Mouse (Mus musculus) lung, postnatal 0 days (tissue): Measurements from ENCODE around the gene Eci2. TPM values are rescaled to one million over a fixed set of nuclear protein-coding genes. Genes with fewer than 3 reads are reported as not detected.
A peak's percentile ranks its signal among the peaks of the same experiment; 100 is the strongest.

Experiments
- ATAC-seq: fragments of 200-750 bp; cut with Nextera tagmentation; 2 replicates; pipeline ENCODE4 v1.8.0; 2017; ENCODE audit warnings: moderate library complexity
- DNase-seq: peaks from one replicate; pipeline ENCODE4 v3.0.0-alpha.2; 2016; ENCODE audit warnings: low spot score
- H3K27ac ChIP-seq: fragments of 300-500 bp; sonication (generic); 2 replicates; pipeline ENCODE4 v1.5.1; 2014; ENCODE audit warnings: antibody characterized with exemption, mild to moderate bottlenecking, low read length, mixed read lengths
- H3K27me3 ChIP-seq: fragments of 300-500 bp; sonication (generic); replicated peaks from 2 replicates; pipeline ENCODE4 v1.6.1; 2014; ENCODE audit warnings: low read length, mixed read lengths; ENCODE audit not compliant: insufficient read depth
- H3K36me3 ChIP-seq: fragments of 300-500 bp; sonication (generic); 2 replicates; pipeline ENCODE4 v1.6.1; 2014; ENCODE audit warnings: low read length, mixed read lengths; ENCODE audit not compliant: insufficient read depth
- H3K4me1 ChIP-seq: fragments of 300-500 bp; sonication (generic); 2 replicates; pipeline ENCODE4 v1.6.1; 2014; ENCODE audit warnings: antibody characterized with exemption, low read depth, low read length, mixed read lengths; ENCODE audit not compliant: insufficient read depth
- H3K4me2 ChIP-seq: fragments of 300-500 bp; sonication (generic); replicated peaks from 2 replicates; pipeline ENCODE4 v1.6.1; 2014; ENCODE audit warnings: low read depth, mild to moderate bottlenecking, low read length, moderate library complexity, mixed read lengths
- H3K4me3 ChIP-seq: fragments of 300-500 bp; sonication (generic); 2 replicates; pipeline ENCODE4 v1.5.1; 2014; ENCODE audit warnings: low read depth, low read length
- H3K9ac ChIP-seq: fragments of 300-500 bp; sonication (generic); replicated peaks from 2 replicates; pipeline ENCODE4 v1.6.1; 2014; ENCODE audit warnings: low read depth, mild to moderate bottlenecking
- H3K9me3 ChIP-seq: fragments of 300-500 bp; sonication (generic); 2 replicates; pipeline ENCODE4 v1.6.1; 2016; ENCODE audit warnings: low read length, mixed read lengths
- CTCF ChIP-seq: IDR thresholded peaks from 2 replicates; pipeline ENCODE4 v1.5.1; 2016; ENCODE audit warnings: antibody characterized with exemption, mild to moderate bottlenecking
- EP300 ChIP-seq: IDR thresholded peaks from 2 replicates; pipeline ENCODE4 v1.6.1; 2016; ENCODE audit warnings: antibody characterized with exemption, mild to moderate bottlenecking, control low read depth
- WGBS: fragments of 180-500 bp; shearing (Covaris S2); extraction: QIAGEN DNeasy Blood & Tissue Kit; methylation state at CpG from one replicate; pipeline ENCODE4 v1.1.7; 2014; 5-methylcytosine and 5-hydroxymethylcytosine counted together
- polyA plus RNA-seq: library from polyadenylated mRNA; unstranded; fragments of >200 nt; fragmentation: Nextera tagmentation; extraction: Ambion mirVana; gene quantifications from 2 replicates; pipeline ENCODE4 v1.2.1, GENCODE M21; 2015

Eci2 gene
- polyA plus RNA-seq, 1 experiment from 2014 or later: 150 TPM

GRCm38 (mm10) chr13:35058145-35058544, 31.2 kb upstream of the Eci2 start:
- no peak; the same call in 1 of the 2 replicates for ATAC-seq
- Histone ChIP-seq H3K36me3 (no peaks in the 10 kb centered on the region), H3K4me3 (no peak overlapping the region)

GRCm38 (mm10) chr13:35036486-35036885, 9.6 kb upstream of the Eci2 start:
- Histone ChIP-seq H3K27me3 (no peaks in the 10 kb centered on the region), H3K9me3 (no peaks in the 10 kb centered on the region), H3K9ac (no peak overlapping the region), H3K4me1 (no peaks in the 10 kb centered on the region), H3K4me2 (no peak overlapping the region), H3K27ac (no peak overlapping the region), H3K4me3 (no peak overlapping the region), H3K36me3 (no peaks in the 10 kb centered on the region)
- no peak for ATAC-seq
- WGBS: 60% methylated on average over 5 of the region's 5 CpGs
- DNase-seq: no peak
- TF ChIP-seq EP300 (no peak), CTCF (no peak)

More at GRCm38 (mm10) chr13:35058145-35058544, 31.2 kb upstream of the Eci2 start:
- Histone ChIP-seq H3K9ac (no peak overlapping the region), H3K4me2 (no peak overlapping the region), H3K4me1 (no peaks in the 10 kb centered on the region), H3K27ac (no peak overlapping the region), H3K9me3 (no peaks in the 10 kb centered on the region), H3K27me3 (no peaks in the 10 kb centered on the region)
- TF ChIP-seq CTCF (no peak), EP300 (no peak)
- DNase-seq: peak; percentile 16
- WGBS: 27% methylated on average over 5 of the region's 5 CpGs

GRCm38 (mm10) chr13:35035731-35036130, 8.8 kb upstream of the Eci2 start:
- no peak for TF ChIP-seq CTCF
- no peak for TF ChIP-seq EP300
- DNase-seq: no peak
- Histone ChIP-seq H3K27ac (no peak overlapping the region), H3K27me3 (no peaks in the 10 kb centered on the region), H3K36me3 (no peaks in the 10 kb centered on the region), H3K4me2 (no peak overlapping the region), H3K9ac (no peak overlapping the region), H3K9me3 (no peaks in the 10 kb centered on the region), H3K4me3 (no peak overlapping the region), H3K4me1 (no peaks in the 10 kb centered on the region)
- WGBS: 66% methylated on average over 4 of the region's 4 CpGs
- no peak for ATAC-seq

- Histone ChIP-seq H3K9me3 (no peaks in the 10 kb centered on the region), H3K4me1 (no peaks in the 10 kb centered on the region), H3K27ac (no peak overlapping the region), H3K36me3 (no peaks in the 10 kb centered on the region), H3K9ac (no peak overlapping the region), H3K4me2 (no peak overlapping the region), H3K4me3 (no peak overlapping the region), H3K27me3 (no peaks in the 10 kb centered on the region)
- WGBS: 81% methylated on average over 4 of the region's 4 CpGs
- no peak for DNase-seq
- TF ChIP-seq EP300 (no peak), CTCF (no peak)
- ATAC-seq: no peak
These were observed 6.7 kb upstream of the Eci2 start for GRCm38 (mm10) chr13:35033571-35033970.

- Histone ChIP-seq H3K4me1 (no peaks in the 10 kb centered on the region), H3K36me3 (no peaks in the 10 kb centered on the region), H3K27me3 (no peaks in the 10 kb centered on the region), H3K4me2 (no peak overlapping the region), H3K27ac (no peak overlapping the region), H3K9ac (no peak overlapping the region), H3K9me3 (no peaks in the 10 kb centered on the region), H3K4me3 (no peak overlapping the region)
- DNase-seq: no peak
- ATAC-seq: no peak
- TF ChIP-seq EP300: no peak
- peak; percentile 56 for TF ChIP-seq CTCF
- WGBS: 72% methylated on average over 4 of the region's 4 CpGs
These were observed 4.8 kb upstream of the Eci2 start for GRCm38 (mm10) chr13:35031684-35032082.

- no peak for DNase-seq
These were observed 4.2 kb upstream of the Eci2 start for GRCm38 (mm10) chr13:35030979-35031683.

More at GRCm38 (mm10) chr13:35030979-35031683, 4.2 kb upstream of the Eci2 start:
- 79% methylated on average over 7 of the region's 7 CpGs for WGBS
- Histone ChIP-seq H3K4me2 (no peak overlapping the region), H3K9ac (no peak overlapping the region), H3K27me3 (no peaks in the 10 kb centered on the region), H3K4me1 (no peaks in the 10 kb centered on the region), H3K36me3 (no peaks in the 10 kb centered on the region), H3K27ac (no peak overlapping the region), H3K4me3 (no peak overlapping the region), H3K9me3 (no peaks in the 10 kb centered on the region)
- TF ChIP-seq CTCF (peak; percentile 20; the same call in 1 of the 2 replicates), EP300 (no peak)
- ATAC-seq: no peak
